Mouse (Mus musculus) layer of hippocampus, postnatal 14 days (tissue): ENCODE measurements at regions not wholly inside any gene's neighbourhood (a gene's known extent, or its start where the extent isn't known, plus 50 kb on each side); places are given as distances from the start of the nearest gene placed in this dataset.

ENCODE experiments used
- DNase-seq, 2 experiments: peaks; one replicate each; pipeline ENCODE4 v3.0.0; 2021 to 2022; ENCODE audit warnings: low spot score in 2 of 2, mixed read lengths in 1 of 2

- DNase-seq: peak in 1 of 2 experiments; percentile 29
Measured at GRCm38 (mm10) chr8:125619336-125619906, 49.8 kb upstream of the Sipa1l2 start.
